20 mouse cellular contexts compared by ENCODE assay signal in the genomic region with DNA sequence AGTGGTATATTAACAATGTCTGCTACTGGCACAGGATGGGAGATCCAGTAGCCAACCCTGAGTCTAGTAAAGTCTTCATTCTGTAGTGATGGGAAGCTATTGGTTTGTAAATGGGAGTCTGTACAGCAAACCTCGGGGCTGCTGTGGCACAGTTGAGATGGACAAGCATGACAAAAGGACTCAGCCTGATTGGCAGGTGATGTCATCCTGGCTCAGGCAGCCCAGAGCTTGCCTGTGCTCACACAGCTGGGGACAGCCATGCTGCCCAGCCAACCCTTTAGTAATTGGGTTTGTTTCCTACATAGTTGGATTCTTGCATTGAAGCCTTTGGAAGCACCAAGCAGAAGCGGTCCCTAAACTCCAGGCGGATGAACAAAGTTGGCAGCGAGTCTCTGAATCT.
"Had no signal": no experiment of that assay in that cellular context is flagged by ENCODE, and none has a peak within 500 bp of the region (broad histone marks: within the 10 kb centered on the region; RNA-seq: fewer than 3 reads in every experiment).

No protein-coding gene starts in this region.

- H3K27ac ChIP-seq: lung, embryonic 15.5 days; midbrain, embryonic 10.5 days; midbrain, embryonic 12.5 days; neural tube, embryonic 13.5 days; neural tube, embryonic 15.5 days had no signal

- H3K27me3 ChIP-seq: lung, embryonic 15.5 days; midbrain, embryonic 12.5 days; neural tube, embryonic 13.5 days; neural tube, embryonic 15.5 days had no signal

- H3K9me3 ChIP-seq: lung, embryonic 15.5 days; midbrain, embryonic 10.5 days; midbrain, embryonic 12.5 days; neural tube, embryonic 13.5 days; neural tube, embryonic 15.5 days had no signal

- ATAC-seq: lung, postnatal 0 days; midbrain, embryonic 16.5 days had no signal

- H3K4me2 ChIP-seq: lung, embryonic 15.5 days; midbrain, embryonic 12.5 days; neural tube, embryonic 13.5 days; neural tube, embryonic 15.5 days had no signal

- H3K4me3 ChIP-seq: lung, embryonic 15.5 days; midbrain, embryonic 10.5 days; midbrain, embryonic 12.5 days; myocyte; neural tube, embryonic 13.5 days; neural tube, embryonic 15.5 days had no signal

- H3K4me1 ChIP-seq: lung, embryonic 15.5 days; midbrain, embryonic 10.5 days; midbrain, embryonic 12.5 days; neural tube, embryonic 13.5 days; neural tube, embryonic 15.5 days had no signal

- H3K9ac ChIP-seq: lung, embryonic 15.5 days; midbrain, embryonic 12.5 days; neural tube, embryonic 13.5 days; neural tube, embryonic 15.5 days had no signal

- DNase-seq: lung, adult 2 months; lung, postnatal 14 days; lung, postnatal 36 days; midbrain, embryonic 14.5 days; retina, postnatal 1 day; right cerebral cortex, adult 18-20 months; right cerebral cortex, postnatal 25 days; right cerebral cortex, postnatal 4 days; spleen, adult 18-20 months; thymus, adult 18-20 months; thymus, postnatal 14 days; thymus, postnatal 36 days had no signal
